16 mouse cellular contexts compared by ENCODE assay signal in the genomic region with DNA sequence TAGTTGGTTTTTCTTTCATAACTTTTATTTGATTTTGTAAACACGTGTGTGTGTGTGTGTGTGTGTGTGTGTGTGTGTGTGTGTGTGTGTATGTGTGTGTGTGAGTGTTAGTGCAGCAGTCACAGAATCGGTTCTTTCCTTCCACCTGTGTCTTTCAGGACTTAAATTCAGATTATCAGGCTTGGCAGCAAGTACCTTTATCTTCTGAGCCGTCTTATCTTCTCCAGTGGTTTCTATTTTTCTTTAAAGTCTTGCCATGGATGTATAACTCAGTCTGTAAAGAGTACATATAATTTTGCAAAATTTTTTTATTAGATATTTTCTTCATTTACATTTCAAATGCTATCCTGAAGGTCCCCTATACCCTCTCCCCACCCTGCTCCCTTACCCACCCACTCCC. TPM values are rescaled to one million over a fixed set of nuclear protein-coding genes. Genes with fewer than 3 reads are reported as not detected.
DNase-seq lines count a peak whose midpoint lies in the region; TF ChIP-seq lines count a peak whose summit lies in the region.
"Had no signal": no experiment of that assay in that cellular context is flagged by ENCODE, and none has a peak within 500 bp of the region (broad histone marks: within the 10 kb centered on the region; RNA-seq: fewer than 3 reads in every experiment).

No protein-coding gene starts in this region.

- no peak for TF ChIP-seq POLR2A in MEL (IDR thresholded peaks at IDR 0.05; ENCODE audit: control insufficient read depth in 1 of 2, insufficient read depth in 1 of 2, low read depth in 1 of 2, low read length in 2 of 2, poor library complexity in 1 of 2)

- peak; percentile 42 to 49; a peak in 2 of 4 replicates for TF ChIP-seq EP300 in MEL (IDR thresholded peaks at IDR 0.05; ENCODE audit: low read depth in 1 of 2, low read length in 2 of 2)

- peak; percentile 8 for DNase-seq in MEL (ENCODE audit: low read depth, low spot score)
- DNase-seq in ovary, adult 18-20 months (ENCODE audit: low spot score) = no peak
- DNase-seq: adrenal gland, adult 2 months; adrenal gland, adult 8-10 months; adrenal gland, postnatal 10 days; adrenal gland, postnatal 14 days; adrenal gland, postnatal 25 days; adrenal gland, postnatal 36 days; B cell, adult 2 months; cerebellum, adult 11 months; cerebellum, adult 11-12 months; cerebellum, adult 18-20 months; cerebellum, adult 2 months; cerebellum, adult 8-10 months had no signal

- H3K9me3 ChIP-seq in MEL (replicated peaks; ENCODE audit: insufficient read depth, low read length) = no peaks in the 10 kb centered on the region
- H3K9me3 ChIP-seq: G1E had no signal

- TF ChIP-seq CTCF in MEL (IDR thresholded peaks at IDR 0.05 in 2 of 3, conservative IDR thresholded peaks at IDR 0.05 in 1 of 3; ENCODE audit: control insufficient read depth in 1 of 3, insufficient read depth in 1 of 3, low read depth in 2 of 3, low read length in 3 of 3, poor library complexity in 1 of 3, severe bottlenecking in 1 of 3) = no peak

- no peak for TF ChIP-seq RAD21 in MEL (IDR thresholded peaks at IDR 0.05; ENCODE audit: low read depth, low read length)

- no peak overlapping the region for H3K9ac ChIP-seq in MEL (ENCODE audit: control insufficient read depth, low read depth, low read length, poor library complexity, severe bottlenecking)

- H3K4me1 ChIP-seq in MEL (ENCODE audit: control insufficient read depth in 1 of 2, insufficient read depth in 2 of 2, low read length in 2 of 2) = peaks cover 4 to 25% of the 10 kb centered on the region in 2 experiments; a peak in 3 of 4 replicates

- no peaks in the 10 kb centered on the region for H3K79me2 ChIP-seq in MEL (ENCODE audit: control insufficient read depth, insufficient read depth, low read length, poor library complexity)

- no peaks in the 10 kb centered on the region for H3K27me3 ChIP-seq in MEL (ENCODE audit: control insufficient read depth in 1 of 2, insufficient read depth in 2 of 2, low read length in 2 of 2)
- H3K27me3 ChIP-seq: Patski had no signal

- H3K4me3 ChIP-seq in MEL (ENCODE audit: control insufficient read depth in 1 of 2, insufficient read depth in 1 of 2, low read depth in 2 of 2, low read length in 2 of 2) = no peak overlapping the region

- H3K36me3 ChIP-seq in MEL (ENCODE audit: control insufficient read depth in 1 of 2, insufficient read depth in 2 of 2, low read length in 2 of 2) = peaks cover 0 to 14% of the 10 kb centered on the region in 2 experiments; a peak in 2 of 4 replicates
- H3K36me3 ChIP-seq: G1E had no signal

- H3K27ac ChIP-seq in MEL (ENCODE audit: control insufficient read depth, low read depth, low read length) = no peak overlapping the region

TF ChIP-seq in MEL, 35 proteins besides CTCF, POLR2A, EP300 and RAD21:
- 0 out of 2 replicates have a peak, but pooled peaks have one; percentile 27 for TF ChIP-seq RCOR1 (IDR thresholded peaks at IDR 0.05; ENCODE audit: low read depth, low read length)
- TF ChIP-seq SIN3A (IDR thresholded peaks at IDR 0.05; ENCODE audit: low read length) = no peak
- TF ChIP-seq MXI1 (IDR thresholded peaks at IDR 0.05; ENCODE audit: low read depth, low read length) = no peak
- peak; percentile 85 for TF ChIP-seq GATA1 (IDR thresholded peaks at IDR 0.05; ENCODE audit: low read depth, low read length)
- no peak for TF ChIP-seq HCFC1 (IDR thresholded peaks at IDR 0.05; ENCODE audit: low read depth, low read length)
- TF ChIP-seq MYB (IDR thresholded peaks at IDR 0.05; ENCODE audit: low read depth, low read length) = no peak
- peak; percentile 69 for TF ChIP-seq TCF12 (IDR thresholded peaks at IDR 0.05; ENCODE audit: low read depth, low read length)

RNA-seq across cellular contexts. Expression of a gene that starts 4.3 kb away (rescaled TPM):
- total RNA-seq in MEL (2012; rRNA removed) = 1.1 and 1.4 TPM in 2 replicates
- 1 to 10 TPM in 1 of 2 experiments, not detected in 1; 2.2 TPM for polyA plus RNA-seq in MEL (2012; ENCODE audit: insufficient read depth in 1 of 2, insufficient read length in 2 of 2, low read depth in 1 of 2, low replicate concordance in 2 of 2, missing spikeins in 1 of 2)
